Mouse (Mus musculus) CH12.LX (cell line): ENCODE data around the gene Cmss1. TPM values are rescaled to one million over a fixed set of nuclear protein-coding genes. Genes with fewer than 3 reads are reported as not detected.

Source experiments
- DNase-seq: peaks from one replicate; pipeline ENCODE4 v3.0.0-alpha.2; 2013; ENCODE audit errors: extremely low read depth
- H3K27ac ChIP-seq: 2 replicates; pipeline ENCODE4 v1.5.1; 2012; ENCODE audit warnings: low read depth, mild to moderate bottlenecking, control low read depth, moderate library complexity; ENCODE audit not compliant: insufficient read depth
- H3K27me3 ChIP-seq: replicated peaks from 2 replicates; pipeline ENCODE3; 2012; ENCODE audit warnings: inconsistent platforms
- H3K36me3 ChIP-seq, 2 experiments: replicated peaks in 1 of 2; 2 replicates each; pipeline versions ENCODE3 to v1.6.1; 2012; ENCODE audit warnings: inconsistent platforms in 1 of 2, low read length in 1 of 2, mild to moderate bottlenecking in 1 of 2, mixed read lengths in 1 of 2, moderate library complexity in 1 of 2; ENCODE audit not compliant: control insufficient read depth in 1 of 2, insufficient read depth in 1 of 2
- H3K4me1 ChIP-seq, 2 experiments: 2 replicates each; pipeline ENCODE4 v1.6.1; 2012; ENCODE audit warnings: inconsistent platforms in 1 of 2, moderate library complexity in 1 of 2; ENCODE audit not compliant: insufficient read depth in 2 of 2, control insufficient read depth in 1 of 2
- H3K4me2 ChIP-seq: 2 replicates; pipeline ENCODE4 v1.6.1; 2012; ENCODE audit warnings: low read depth, mild to moderate bottlenecking, control low read depth; ENCODE audit not compliant: poor library complexity, insufficient read depth, severe bottlenecking
- H3K4me3 ChIP-seq, 3 experiments: fragments of 150-350 bp in 1 of 3; sonication (generic) in 1 of 3; replicated peaks in 1 of 3; 2 replicates each; pipeline versions ENCODE3 to v1.5.1; 2011 to 2012; ENCODE audit warnings: low read depth in 2 of 3, low read length in 2 of 3, mild to moderate bottlenecking in 2 of 3, moderate library complexity in 2 of 3, control low read depth in 1 of 3, improper control_type of control experiment in 1 of 3, inconsistent platforms in 1 of 3, mixed read lengths in 1 of 3; ENCODE audit not compliant: poor library complexity in 1 of 3
- H3K79me2 ChIP-seq: replicated peaks from 2 replicates; pipeline ENCODE4 v1.6.1; 2012; ENCODE audit warnings: mild to moderate bottlenecking, moderate library complexity; ENCODE audit not compliant: control insufficient read depth, poor library complexity, insufficient read depth, severe bottlenecking; ENCODE audit errors: extremely low read depth
- H3K9ac ChIP-seq: 2 replicates; pipeline ENCODE4 v1.6.1; 2012; ENCODE audit warnings: low read depth, mild to moderate bottlenecking, control low read depth, moderate library complexity; ENCODE audit not compliant: insufficient read depth
- H3K9me3 ChIP-seq: replicated peaks from 2 replicates; pipeline ENCODE3; 2012; ENCODE audit warnings: low read length, inconsistent platforms, mixed read lengths
- CHD1 ChIP-seq: IDR thresholded peaks from 2 replicates; pipeline ENCODE4 v1.6.1; 2012; ENCODE audit warnings: low read depth, low read length, improper control_type of control experiment, inconsistent platforms
- CTCF ChIP-seq, 2 experiments: IDR thresholded peaks in 1 of 2; conservative IDR thresholded peaks in 1 of 2; 2 replicates each; pipeline ENCODE4 v1.5.1; 2011 to 2012; ENCODE audit warnings: low read depth in 2 of 2, low read length in 2 of 2, improper control_type of control experiment in 1 of 2, inconsistent platforms in 1 of 2, mild to moderate bottlenecking in 1 of 2, moderate library complexity in 1 of 2
- E2F4 ChIP-seq: IDR thresholded peaks from 2 replicates; pipeline ENCODE4 v1.6.1; 2011; ENCODE audit warnings: low read depth, low read length, improper control_type of control experiment; ENCODE audit not compliant: insufficient replicate concordance
- ELF1 ChIP-seq: IDR thresholded peaks from 2 replicates; pipeline ENCODE4 v1.6.1; 2014; ENCODE audit warnings: low read depth, mild to moderate bottlenecking, inconsistent platforms, low read length, improper control_type of control experiment
- EP300 ChIP-seq: IDR thresholded peaks from 2 replicates; pipeline ENCODE4 v1.6.1; 2011; ENCODE audit warnings: low read length, improper control_type of control experiment
- ETS1 ChIP-seq: conservative IDR thresholded peaks from 2 replicates; pipeline ENCODE4 v1.6.1; 2012; ENCODE audit warnings: low read depth, mild to moderate bottlenecking, inconsistent platforms, low read length, improper control_type of control experiment, moderate library complexity
- GABPA ChIP-seq: IDR thresholded peaks from 2 replicates; pipeline ENCODE4 v1.6.1; 2012; ENCODE audit warnings: low read depth, low read length, improper control_type of control experiment, inconsistent platforms; ENCODE audit not compliant: insufficient replicate concordance
- HCFC1 ChIP-seq: IDR thresholded peaks from 2 replicates; pipeline ENCODE4 v1.6.1; 2012; ENCODE audit warnings: low read depth, mild to moderate bottlenecking, inconsistent platforms, low read length, improper control_type of control experiment
- IRF4 ChIP-seq: IDR thresholded peaks from 2 replicates; pipeline ENCODE4 v1.6.1; 2014; ENCODE audit warnings: low read depth, mild to moderate bottlenecking, inconsistent platforms, low read length, improper control_type of control experiment
- JUN ChIP-seq: IDR thresholded peaks from 2 replicates; pipeline ENCODE4 v1.6.1; 2011; ENCODE audit warnings: low read depth, mild to moderate bottlenecking, low read length, improper control_type of control experiment, moderate library complexity; ENCODE audit not compliant: insufficient read depth
- JUND ChIP-seq: conservative IDR thresholded peaks from 2 replicates; pipeline ENCODE4 v1.6.1; 2011; ENCODE audit warnings: low read depth, low read length, improper control_type of control experiment
- KAT2A ChIP-seq: IDR thresholded peaks from 2 replicates; pipeline ENCODE4 v1.6.1; 2012; ENCODE audit warnings: low read length, improper control_type of control experiment, inconsistent platforms; ENCODE audit not compliant: insufficient replicate concordance
- MAFK ChIP-seq: IDR thresholded peaks from 2 replicates; pipeline ENCODE4 v1.6.1; 2011; ENCODE audit warnings: low read length, improper control_type of control experiment; ENCODE audit not compliant: insufficient replicate concordance
- MAZ ChIP-seq: IDR thresholded peaks from 2 replicates; pipeline ENCODE4 v1.6.1; 2012; ENCODE audit warnings: low read depth, mild to moderate bottlenecking, inconsistent platforms, low read length, improper control_type of control experiment, moderate library complexity
- MXI1 ChIP-seq: IDR thresholded peaks from 2 replicates; pipeline ENCODE4 v1.6.1; 2011; ENCODE audit warnings: mild to moderate bottlenecking, low read depth, low read length, improper control_type of control experiment
- MYC ChIP-seq: IDR thresholded peaks from 2 replicates; pipeline ENCODE4 v1.6.1; 2011; ENCODE audit warnings: low read depth, mild to moderate bottlenecking, improper control_type of control experiment, low read length
- NELFE ChIP-seq: IDR thresholded peaks from 2 replicates; pipeline ENCODE4 v1.6.1; 2011; ENCODE audit warnings: low read depth, low read length, improper control_type of control experiment
- NRF1 ChIP-seq: IDR thresholded peaks from 2 replicates; pipeline ENCODE4 v1.6.1; 2014; ENCODE audit warnings: low read depth, mild to moderate bottlenecking, inconsistent platforms, low read length, improper control_type of control experiment, moderate library complexity
- PAX5 ChIP-seq: IDR thresholded peaks from 2 replicates; pipeline ENCODE4 v1.6.1; 2012; ENCODE audit warnings: low read length, inconsistent platforms, mixed read lengths
- POLR2A ChIP-seq: IDR thresholded peaks from 2 replicates; pipeline ENCODE4 v1.6.1; 2011; ENCODE audit warnings: low read depth, mild to moderate bottlenecking, improper control_type of control experiment, low read length
- POLR2AphosphoS2 ChIP-seq: IDR thresholded peaks from 2 replicates; pipeline ENCODE4 v1.6.1; 2011; ENCODE audit warnings: low read depth, low read length, improper control_type of control experiment
- RAD21 ChIP-seq: IDR thresholded peaks from 2 replicates; pipeline ENCODE4 v1.6.1; 2011; ENCODE audit warnings: low read depth, mild to moderate bottlenecking, low read length, improper control_type of control experiment, moderate library complexity
- SIN3A ChIP-seq: IDR thresholded peaks from 2 replicates; pipeline ENCODE4 v1.6.1; 2012; ENCODE audit warnings: low read length, improper control_type of control experiment, inconsistent platforms
- SMC3 ChIP-seq: IDR thresholded peaks from 2 replicates; pipeline ENCODE4 v1.6.1; 2011; ENCODE audit warnings: low read depth, low read length, improper control_type of control experiment
- TBP ChIP-seq: conservative IDR thresholded peaks from 2 replicates; pipeline ENCODE4 v1.6.1; 2011; ENCODE audit warnings: low read depth, low read length, improper control_type of control experiment
- TCF12 ChIP-seq: IDR thresholded peaks from 2 replicates; pipeline ENCODE4 v1.6.1; 2014; ENCODE audit warnings: low read depth, mild to moderate bottlenecking, inconsistent platforms, low read length, improper control_type of control experiment
- UBTF ChIP-seq: IDR thresholded peaks from 2 replicates; pipeline ENCODE4 v1.6.1; 2012; ENCODE audit warnings: low read depth, mild to moderate bottlenecking, inconsistent platforms, low read length, improper control_type of control experiment, moderate library complexity
- USF1 ChIP-seq: IDR thresholded peaks from 2 replicates; pipeline ENCODE4 v1.6.1; 2014; ENCODE audit warnings: low read depth, mild to moderate bottlenecking, inconsistent platforms, low read length, improper control_type of control experiment
- ZKSCAN1 ChIP-seq: IDR thresholded peaks from 2 replicates; pipeline ENCODE4 v1.6.1; 2012; ENCODE audit warnings: low read depth, inconsistent platforms, low read length, improper control_type of control experiment, borderline replicate concordance
- ZMIZ1 ChIP-seq: IDR thresholded peaks from 2 replicates; pipeline ENCODE4 v1.6.1; 2012; ENCODE audit warnings: low read depth, mild to moderate bottlenecking, inconsistent platforms, low read length, improper control_type of control experiment
- dilution Hi-C: fragments of 300-500 bp; cut with MboI; formaldehyde crosslinking; loops from 2 replicates; pipeline ENCODE4 v1.14.3; 2020; ENCODE audit warnings: low sequenced_read_pairs; ENCODE audit not compliant: extremely low pct_unique_long_range_greater_than_20kb, extremely low pct_ligation_motif_present
- in situ Hi-C: fragments of 300-500 bp; cut with MboI; formaldehyde crosslinking; loops from 3 replicates; pipeline ENCODE4 v1.14.3; 2019; ENCODE audit warnings: low sequenced_read_pairs, low pct_ligation_motif_present, low pct_unique_long_range_greater_than_20kb, mixed read lengths
- polyA plus RNA-seq: library from polyadenylated mRNA; unstranded; fragments of >175 nt; gene quantifications from 2 replicates; pipeline ENCODE4 v1.2.1, GENCODE M21; 2012; ENCODE audit warnings: low read depth; ENCODE audit not compliant: insufficient read length
- total RNA-seq, 2 experiments: library from RNA; depleted of rRNA; stranded (reverse); fragments of 300-350 nt in 1 of 2; fragments of >200 nt in 1 of 2; gene quantifications; 2 replicates each; pipeline ENCODE4 v1.2.3; 2012 to 2014

Gene Cmss1
- total and polyA plus RNA-seq, 3 experiments, result 94.7 to 107 (median 103) TPM

- dilution Hi-C loops, result no loop called here
- no peak for DNase-seq
- peaks cover 0 to 5% of the 10 kb centered on the region in 2 experiments; a peak in 2 of 4 replicates for H3K4me1 ChIP-seq
- no peak overlapping the region for H3K9ac ChIP-seq
- H3K27me3 ChIP-seq, result no peaks in the 10 kb centered on the region
- H3K4me3 ChIP-seq, result no peak overlapping the region
- H3K4me2 ChIP-seq, result no peak overlapping the region
- H3K36me3 ChIP-seq, result peaks cover 0 to 6% of the 10 kb centered on the region in 2 experiments
- TF ChIP-seq NRF1, result no peak
- TF ChIP-seq GABPA, result no peak
- TF ChIP-seq JUN, result no peak
- TF ChIP-seq MYC, result no peak
- no peak for TF ChIP-seq MAFK
- no peak for TF ChIP-seq ETS1
- TF ChIP-seq POLR2AphosphoS2, result no peak
- no peak for TF ChIP-seq POLR2A
- TF ChIP-seq E2F4, result no peak
- no peak for TF ChIP-seq USF1
- TF ChIP-seq PAX5, result no peak
- no peak for TF ChIP-seq JUND
- TF ChIP-seq IRF4, result no peak
- TF ChIP-seq HCFC1, result no peak
- TF ChIP-seq ZKSCAN1, result no peak
- TF ChIP-seq SMC3, result no peak
- no peak for TF ChIP-seq MXI1
- no peak for TF ChIP-seq KAT2A
- TF ChIP-seq TBP, result no peak
- H3K9me3 ChIP-seq, result no peaks in the 10 kb centered on the region
- H3K27ac ChIP-seq, result no peak overlapping the region
- in situ Hi-C loops, result no loop called here
- H3K79me2 ChIP-seq, result no peaks in the 10 kb centered on the region
Observed at GRCm38 (mm10) chr16:57360785-57361184, 245.9 kb downstream of the Cmss1 start.

- no peak for DNase-seq
- TF ChIP-seq GABPA (no peak), USF1 (no peak), JUND (no peak), ELF1 (no peak), UBTF (no peak), CHD1 (no peak), CTCF (conservative IDR thresholded peaks at IDR 0.05 in 1 of 2, IDR thresholded peaks at IDR 0.05 in 1 of 2; ENCODE audit: low read depth in 2 of 2, low read length in 2 of 2) (no peak), SIN3A (no peak), MAFK (no peak), RAD21 (no peak), ZKSCAN1 (no peak), SMC3 (no peak), POLR2AphosphoS2 (no peak), MYC (no peak), MAZ (no peak), NELFE (no peak), TCF12 (no peak), EP300 (no peak), JUN (no peak), ZMIZ1 (no peak)
- dilution Hi-C loops (no loop called here), in situ Hi-C loops (no loop called here)
- Histone ChIP-seq H3K9ac (no peak overlapping the region), H3K4me1 (no peaks in the 10 kb centered on the region; a peak in 1 of 4 replicates), H3K79me2 (no peaks in the 10 kb centered on the region), H3K36me3 (peaks cover 0 to 4% of the 10 kb centered on the region in 2 experiments), H3K4me3 (no peak overlapping the region), H3K9me3 (no peaks in the 10 kb centered on the region), H3K27ac (no peak overlapping the region), H3K27me3 (no peaks in the 10 kb centered on the region), H3K4me2 (no peak overlapping the region)
Observed at GRCm38 (mm10) chr16:57359251-57359650, 247.4 kb downstream of the Cmss1 start.
